Mouse (Mus musculus) gastrocnemius, postnatal 25 days (tissue): ENCODE measurements at regions not wholly inside any gene's neighbourhood (a gene's known extent, or its start where the extent isn't known, plus 50 kb on each side); places are given as distances from the start of the nearest gene placed in this dataset.
A peak's percentile ranks its signal among the peaks of the same experiment; 100 is the strongest.

Source experiments
- DNase-seq: peaks from one replicate; pipeline ENCODE4 v3.0.0; 2022

GRCm38 (mm10) chr6:147686927-147687326 is 211.3 kb downstream of the Ccdc91 start:
- DNase-seq, result no peak

DNA sequence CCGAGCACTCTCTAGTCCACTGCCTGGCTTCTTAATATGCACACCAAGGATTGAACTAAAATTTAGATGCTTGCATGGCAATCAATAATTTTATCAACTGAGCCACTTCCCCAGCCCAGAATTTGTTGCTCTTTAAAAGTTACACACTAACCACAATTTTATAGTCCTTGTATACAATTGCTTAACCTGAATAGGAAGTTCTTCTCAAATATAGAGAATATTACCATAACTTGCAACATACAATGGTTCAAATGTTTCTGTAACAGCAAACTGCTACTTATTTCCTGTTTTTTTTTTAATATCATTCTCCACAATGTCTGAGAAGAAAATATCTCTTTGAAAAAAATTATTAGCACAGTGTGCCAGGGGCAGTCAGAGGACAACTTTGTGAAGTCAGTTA is 222.6 kb downstream of the Ccdc91 start:
- DNase-seq, result no peak

- no peak for DNase-seq
Observed at GRCm38 (mm10) chr6:147699449-147699848, 223.8 kb downstream of the Ccdc91 start.

DNA sequence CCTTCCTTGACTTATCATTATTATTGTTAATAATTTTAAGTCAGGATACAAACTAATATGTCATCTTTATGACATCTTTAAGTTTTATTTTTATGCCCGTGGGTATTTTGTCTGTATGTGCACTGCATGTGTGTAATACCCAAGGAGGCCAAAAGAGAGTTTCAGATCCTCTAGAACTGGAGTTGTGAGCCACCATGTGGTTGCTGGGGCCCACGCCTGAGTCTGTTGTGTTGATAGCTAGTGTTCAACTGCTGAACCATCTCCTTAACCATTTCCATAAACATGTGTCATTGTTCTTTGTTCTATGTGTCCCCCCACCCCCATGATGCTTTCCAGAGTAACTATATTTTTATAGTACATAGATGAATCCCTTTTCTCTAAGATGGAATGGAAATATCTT is 225.0 kb downstream of the Ccdc91 start:
- no peak for DNase-seq

- no peak for DNase-seq
Observed at GRCm38 (mm10) chr6:147701956-147702355, 226.3 kb downstream of the Ccdc91 start.

DNA sequence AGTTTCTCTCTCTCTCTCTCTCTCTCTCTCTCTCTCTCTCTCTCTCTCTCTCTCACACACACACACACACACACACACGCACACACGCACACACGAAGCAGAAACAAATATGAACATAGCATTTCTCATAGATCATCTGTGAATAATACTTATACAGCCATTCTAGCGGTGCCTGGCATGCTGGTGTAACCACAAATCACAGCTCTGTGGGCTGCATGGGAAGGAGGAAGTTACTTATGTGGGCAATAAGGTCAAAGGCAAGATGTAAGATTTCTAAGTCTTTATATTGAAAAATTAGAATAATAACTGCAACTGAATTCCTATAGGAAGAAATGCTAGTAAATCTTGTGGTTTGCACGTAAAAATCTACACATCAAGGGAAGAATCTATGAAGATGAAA is 228.7 kb downstream of the Ccdc91 start:
- no peak for DNase-seq

DNA sequence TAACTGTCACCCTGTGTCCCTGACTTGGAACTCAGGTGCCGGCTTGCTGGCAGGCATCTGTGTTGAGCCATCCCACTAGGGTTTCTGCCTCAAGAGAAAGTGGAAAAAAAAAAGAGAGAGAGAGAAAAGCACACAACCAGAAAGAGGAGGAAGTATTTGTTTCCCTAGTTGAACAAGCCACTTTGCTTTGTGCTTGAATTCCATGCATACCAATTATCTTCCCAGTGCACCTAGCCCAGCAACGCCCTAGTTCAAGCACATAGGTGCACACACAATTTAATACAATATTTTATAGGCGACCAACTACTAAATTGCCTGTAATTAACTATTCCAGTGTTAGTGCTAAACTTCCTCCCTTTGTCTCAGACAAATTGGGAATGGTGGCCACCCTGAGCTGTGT is 230.3 kb downstream of the Ccdc91 start:
- DNase-seq, result no peak

DNA sequence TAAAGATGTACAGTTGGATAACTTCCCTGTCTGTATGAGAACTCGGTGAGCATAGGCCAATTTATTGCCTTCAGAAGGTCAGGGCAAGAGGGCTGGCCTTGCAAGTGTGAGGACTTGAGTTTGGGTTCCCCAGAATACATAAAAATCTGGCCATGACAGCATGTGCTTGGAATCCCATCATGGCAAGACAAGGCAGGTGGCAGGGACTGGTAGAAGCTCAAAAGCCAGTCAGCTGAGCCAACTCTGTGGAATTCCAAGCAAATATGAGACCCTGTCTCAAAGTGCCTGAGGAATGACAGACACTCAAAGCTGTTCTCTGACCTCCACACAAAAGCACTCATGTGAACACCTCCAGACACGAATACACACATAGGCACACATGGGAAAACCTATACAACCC is 231.1 kb downstream of the Ccdc91 start:
- DNase-seq, result no peak

DNA sequence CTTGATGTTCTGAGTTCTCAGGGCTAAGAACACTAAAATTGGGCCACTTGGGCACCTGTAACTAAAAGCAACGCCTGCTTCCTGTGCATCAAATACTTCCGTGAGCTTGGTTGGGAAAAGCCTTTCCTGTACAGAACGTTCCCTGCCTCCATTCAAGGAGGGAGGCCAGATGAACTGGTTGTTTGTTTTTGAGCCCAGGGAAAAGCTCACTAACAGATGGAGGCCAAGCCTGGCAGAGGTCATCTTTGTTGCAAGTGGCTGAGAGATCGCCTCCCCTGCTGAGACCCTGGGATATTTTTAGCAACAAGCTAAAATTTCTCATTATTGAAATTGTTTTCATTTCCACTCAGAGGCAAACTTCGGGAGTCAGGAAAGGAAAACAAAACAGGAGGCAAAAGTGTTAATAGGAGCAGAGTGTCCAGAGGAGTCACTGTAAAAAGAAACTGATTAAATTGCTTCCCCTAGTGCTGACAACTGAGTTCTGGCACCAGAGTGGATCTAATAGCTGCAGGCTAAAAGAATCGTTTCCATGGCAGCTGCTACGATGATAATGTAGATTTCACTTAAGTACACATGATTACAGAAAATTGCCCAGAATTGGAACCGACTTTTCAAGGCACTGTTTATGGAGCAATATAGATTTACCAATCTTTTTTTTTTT is 242.6 kb downstream of the Ccdc91 start:
- peak; percentile 61 for DNase-seq

DNA sequence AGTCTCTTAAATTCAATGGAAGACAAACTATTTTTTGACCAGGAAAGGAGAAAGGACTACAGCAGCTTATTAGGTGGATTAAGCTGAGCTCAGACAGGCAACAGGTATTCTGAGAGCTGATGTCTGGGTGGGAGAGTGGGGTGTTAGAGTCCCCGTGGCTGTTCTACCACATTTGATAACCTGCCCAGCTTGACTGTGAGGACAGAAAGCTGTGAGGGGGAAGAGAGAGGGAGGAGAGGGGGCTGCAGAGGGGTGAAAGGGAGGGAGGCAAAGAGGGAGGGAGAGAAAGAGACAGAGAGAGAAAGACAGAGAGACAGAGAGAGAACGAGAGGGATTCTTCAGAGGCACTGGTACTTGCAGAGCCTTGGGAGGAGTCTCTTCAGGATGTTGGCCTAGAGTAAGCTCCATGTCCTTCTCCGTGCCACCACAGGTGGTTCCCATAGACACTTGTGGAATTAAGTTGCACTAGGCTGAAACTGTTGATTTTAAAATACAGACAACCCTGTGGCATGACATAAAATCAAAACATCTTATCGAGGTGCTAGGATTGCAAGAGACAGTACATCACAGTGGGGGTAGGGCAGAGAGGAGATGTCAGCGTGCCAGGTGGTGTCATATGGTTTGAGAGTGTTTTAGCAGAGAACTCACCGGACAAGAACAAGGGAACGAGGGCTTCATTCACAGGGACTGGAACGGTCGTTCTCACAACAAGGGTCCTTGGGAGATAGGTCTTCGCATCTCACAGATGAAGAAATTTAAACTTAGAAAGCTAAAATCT is 243.3 kb downstream of the Ccdc91 start:
- no peak for DNase-seq

- no peak for DNase-seq
Observed at GRCm38 (mm10) chr6:147719539-147719938, 243.9 kb downstream of the Ccdc91 start.

- DNase-seq, result no peak
Observed at GRCm38 (mm10) chr6:147723336-147723735, 247.7 kb downstream of the Ccdc91 start.

DNA sequence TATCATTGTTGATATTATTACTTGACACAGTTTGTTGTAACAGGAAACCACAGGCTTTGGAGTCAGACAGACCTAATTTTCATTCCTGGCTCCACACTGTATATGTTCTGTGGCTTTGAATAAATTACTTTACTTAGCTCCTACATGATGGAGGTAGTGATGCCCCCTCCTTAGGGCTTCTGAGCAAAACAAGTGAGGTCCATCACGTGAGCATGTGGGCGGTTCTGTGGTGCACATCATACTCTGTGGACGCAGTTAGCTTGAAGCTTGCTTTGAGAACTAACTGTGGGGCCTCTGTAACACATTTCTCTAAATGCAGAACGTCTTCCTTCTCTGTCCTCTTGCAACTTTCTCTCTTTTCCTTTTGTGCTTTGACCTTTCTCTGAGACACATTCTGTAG is 251.4 kb downstream of the Ccdc91 start:
- no peak for DNase-seq

- no peak for DNase-seq
Observed at GRCm38 (mm10) chr6:147727644-147728533, 252.3 kb downstream of the Ccdc91 start.

DNA sequence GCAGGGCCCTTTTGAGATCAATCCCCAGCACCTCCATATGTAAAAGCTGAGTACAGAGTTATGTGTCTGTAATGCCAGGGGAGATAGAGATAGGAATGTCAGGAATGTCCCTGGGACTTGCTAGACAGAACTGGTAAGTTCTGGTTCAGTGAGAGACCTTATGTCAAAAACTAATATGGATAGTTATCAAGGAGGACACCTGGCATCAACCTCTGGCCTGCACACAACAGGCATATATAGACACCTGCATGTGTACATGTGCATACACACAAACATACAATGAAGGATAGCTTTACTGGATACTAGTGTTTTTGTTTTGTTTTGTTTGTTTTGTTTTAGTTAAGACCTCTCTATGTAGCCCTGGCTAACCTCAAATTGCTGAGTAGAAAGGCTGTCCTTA is 254.1 kb downstream of the Ccdc91 start:
- DNase-seq, result no peak

- DNase-seq, result no peak
Observed at GRCm38 (mm10) chr6:147738621-147739325, 263.1 kb downstream of the Ccdc91 start.

GRCm38 (mm10) chr6:147741446-147741845 is 265.8 kb downstream of the Ccdc91 start:
- no peak for DNase-seq

DNA sequence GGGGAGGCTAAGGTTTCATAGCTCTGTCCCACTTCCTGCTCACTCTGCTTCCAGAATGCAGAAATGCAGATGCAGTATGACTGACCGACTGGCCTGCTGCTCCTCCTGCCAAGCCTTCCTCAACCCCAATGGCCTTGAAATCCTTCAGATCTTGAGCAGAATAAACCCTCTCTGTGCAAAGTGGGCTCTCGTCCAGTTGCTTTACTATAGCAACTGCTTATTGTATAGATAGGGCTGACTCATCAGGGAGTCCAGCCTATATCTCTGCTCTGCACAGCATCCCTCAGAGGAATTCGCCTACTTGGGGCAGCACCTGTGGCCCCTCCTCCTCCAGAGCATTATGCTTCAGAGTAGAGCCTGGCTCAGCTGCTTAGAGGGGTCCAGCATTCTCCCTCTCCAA is 268.5 kb downstream of the Ccdc91 start:
- no peak for DNase-seq

DNA sequence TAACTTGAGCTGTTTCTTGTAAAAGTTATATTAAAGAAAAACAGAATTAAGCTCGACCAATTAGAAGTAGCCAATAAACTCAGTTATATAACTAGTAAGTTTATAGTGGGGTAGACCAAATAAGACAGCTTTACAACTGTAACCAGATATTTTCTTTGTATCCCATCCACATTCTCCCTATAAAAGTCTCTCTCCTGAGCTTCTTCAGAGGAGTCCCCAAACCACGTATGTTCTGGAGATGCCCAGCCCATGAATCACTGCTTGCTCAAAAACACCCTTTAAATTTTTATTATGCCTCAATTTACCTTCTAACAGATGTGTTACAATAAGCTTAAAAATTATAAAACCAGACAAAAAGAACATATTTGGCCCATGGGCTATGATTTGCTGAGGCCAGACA is 270.1 kb downstream of the Ccdc91 start:
- no peak for DNase-seq

DNA sequence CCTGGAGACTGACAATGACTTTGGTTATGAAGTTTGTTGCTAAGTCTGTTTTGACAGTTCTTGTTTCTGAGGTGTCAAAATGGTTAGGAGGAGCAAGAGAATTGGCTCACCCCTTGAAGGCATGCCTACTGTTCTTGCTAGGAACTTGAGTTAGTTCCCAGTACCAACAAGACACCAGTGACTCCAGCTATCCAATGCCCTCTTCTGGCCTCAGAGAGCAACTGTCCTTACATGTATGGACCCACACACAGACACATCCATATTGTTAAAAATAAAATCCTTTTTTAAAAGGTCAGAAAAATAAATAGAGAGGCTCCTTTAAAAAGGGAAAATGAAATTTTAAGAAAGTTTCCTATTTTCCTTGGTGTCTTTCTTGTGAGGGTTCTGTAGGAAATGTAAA is 272.3 kb downstream of the Ccdc91 start:
- DNase-seq, result no peak

- DNase-seq, result no peak
Observed at GRCm38 (mm10) chr6:147752301-147752700, 276.7 kb downstream of the Ccdc91 start.

- DNase-seq, result no peak
Observed at GRCm38 (mm10) chr6:147753828-147754227, 278.2 kb downstream of the Ccdc91 start.
